Mouse (Mus musculus) intestine, embryonic 15.5 days (tissue): ENCODE measurements around the gene Atp5s. TPM values are rescaled to one million over a fixed set of nuclear protein-coding genes. Genes with fewer than 3 reads are reported as not detected.
A peak's percentile ranks its signal among the peaks of the same experiment; 100 is the strongest.

Source experiments
- ATAC-seq: fragments of 200-750 bp; cut with Nextera tagmentation; 2 replicates; pipeline ENCODE4 v1.8.0; 2017; ENCODE audit warnings: moderate TSS enrichment, moderate library complexity
- H3K27ac ChIP-seq: fragments of 300-500 bp; sonication (generic); 2 replicates; pipeline ENCODE4 v1.5.1; 2015; ENCODE audit warnings: mild to moderate bottlenecking, inconsistent platforms
- H3K27me3 ChIP-seq: fragments of 300-500 bp; sonication (generic); replicated peaks from 2 replicates; pipeline ENCODE4 v1.6.1; 2015; ENCODE audit warnings: inconsistent platforms
- H3K36me3 ChIP-seq: fragments of 300-500 bp; sonication (generic); 2 replicates; pipeline ENCODE4 v1.6.1; 2015; ENCODE audit warnings: inconsistent platforms
- H3K4me1 ChIP-seq: fragments of 300-500 bp; sonication (generic); replicated peaks from 2 replicates; pipeline ENCODE4 v1.6.1; 2015; ENCODE audit warnings: inconsistent platforms
- H3K4me2 ChIP-seq: fragments of 300-500 bp; sonication (generic); replicated peaks from 2 replicates; pipeline ENCODE4 v1.6.1; 2015; ENCODE audit warnings: mild to moderate bottlenecking, inconsistent platforms
- H3K4me3 ChIP-seq: fragments of 300-500 bp; sonication (generic); replicated peaks from 2 replicates; pipeline ENCODE4 v1.5.1; 2015; ENCODE audit warnings: inconsistent platforms
- H3K9ac ChIP-seq: fragments of 300-500 bp; sonication (generic); 2 replicates; pipeline ENCODE4 v1.6.1; 2015; ENCODE audit warnings: inconsistent platforms
- H3K9me3 ChIP-seq: fragments of 300-500 bp; sonication (generic); 2 replicates; pipeline ENCODE4 v1.6.1; 2016; ENCODE audit warnings: inconsistent platforms
- WGBS: fragments of 180-500 bp; shearing (Covaris S2); methylation state at CpG from one replicate; pipeline ENCODE4 v1.1.7; 2015; 5-methylcytosine and 5-hydroxymethylcytosine counted together
- polyA plus RNA-seq: library from polyadenylated mRNA; unstranded; fragments of >200 nt; fragmentation: Nextera tagmentation; extraction: Ambion mirVana; gene quantifications from 2 replicates; pipeline ENCODE4 v1.2.1, GENCODE M21; 2015

Atp5s gene
- polyA plus RNA-seq, 1 experiment from 2014 or later: 29.6 TPM

GRCm38 (mm10) chr12:69696746-69697145 is 28.0 kb upstream of the Atp5s start:
- WGBS: 72% methylated on average over 5 of the region's 5 CpGs
- Histone ChIP-seq H3K4me1 (no peaks in the 10 kb centered on the region), H3K27ac (no peak overlapping the region), H3K9ac (no peak overlapping the region), H3K36me3 (no peaks in the 10 kb centered on the region), H3K4me2 (no peak overlapping the region), H3K9me3 (no peaks in the 10 kb centered on the region), H3K4me3 (no peak overlapping the region), H3K27me3 (no peaks in the 10 kb centered on the region)
- no peak for ATAC-seq

GRCm38 (mm10) chr12:69698352-69698751 is 26.4 kb upstream of the Atp5s start:
- Histone ChIP-seq H3K9ac (no peak overlapping the region), H3K9me3 (no peaks in the 10 kb centered on the region), H3K27me3 (no peaks in the 10 kb centered on the region), H3K27ac (no peak overlapping the region), H3K4me3 (no peak overlapping the region), H3K4me1 (no peaks in the 10 kb centered on the region), H3K4me2 (no peak overlapping the region), H3K36me3 (no peaks in the 10 kb centered on the region)
- 86% methylated on average over 6 of the region's 6 CpGs for WGBS
- no peak for ATAC-seq

- peak; percentile 96 for ATAC-seq
- no peaks in the 10 kb centered on the region for H3K4me1 ChIP-seq
These were observed 19.8 kb upstream of the Atp5s start for GRCm38 (mm10) chr12:69704799-69705458.

GRCm38 (mm10) chr12:69713628-69714027 is 11.1 kb upstream of the Atp5s start:
- 0 out of 2 replicates have a peak, but pooled peaks cover 3% of the 10 kb centered on the region for H3K36me3 ChIP-seq
- H3K4me3 ChIP-seq: no peak overlapping the region
- H3K4me1 ChIP-seq: no peaks in the 10 kb centered on the region
- no peak for ATAC-seq
- no peaks in the 10 kb centered on the region for H3K9me3 ChIP-seq
- no peak overlapping the region for H3K9ac ChIP-seq
- no peak overlapping the region for H3K27ac ChIP-seq
- no peak overlapping the region for H3K4me2 ChIP-seq
- H3K27me3 ChIP-seq: no peaks in the 10 kb centered on the region

More at GRCm38 (mm10) chr12:69704799-69705458, 19.8 kb upstream of the Atp5s start:
- no peak overlapping the region for H3K9ac ChIP-seq
- H3K36me3 ChIP-seq: no peaks in the 10 kb centered on the region
- H3K4me3 ChIP-seq: no peak overlapping the region
- no peak overlapping the region for H3K27ac ChIP-seq
- no peak overlapping the region for H3K4me2 ChIP-seq
- H3K9me3 ChIP-seq: no peaks in the 10 kb centered on the region
- H3K27me3 ChIP-seq: no peaks in the 10 kb centered on the region
- 72% methylated on average over 11 of the region's 11 CpGs for WGBS

- Histone ChIP-seq H3K4me2 (no peak overlapping the region), H3K27ac (no peak overlapping the region), H3K27me3 (no peaks in the 10 kb centered on the region), H3K4me1 (peaks cover 10% of the 10 kb centered on the region), H3K36me3 (peaks cover 10% of the 10 kb centered on the region), H3K4me3 (no peak overlapping the region), H3K9ac (no peak overlapping the region), H3K9me3 (no peaks in the 10 kb centered on the region)
- WGBS: 84% methylated on average over 3 of the region's 3 CpGs
- ATAC-seq: no peak
These were observed 1.9 kb upstream of the Atp5s start for GRCm38 (mm10) chr12:69722857-69723256.

- Histone ChIP-seq H3K9me3 (no peaks in the 10 kb centered on the region), H3K27me3 (no peaks in the 10 kb centered on the region), H3K9ac (0 out of 2 replicates have a peak overlapping the region, but pooled peaks have one; percentile 70), H3K4me1 (peaks cover 10% of the 10 kb centered on the region), H3K4me3 (peak overlapping the region; percentile 77; the same call in 1 of the 2 replicates), H3K27ac (no peak overlapping the region), H3K4me2 (peak overlapping the region; percentile 85), H3K36me3 (peaks cover 6% of the 10 kb centered on the region)
- 40% methylated on average over 2 of the region's 2 CpGs for WGBS
- ATAC-seq: no peak
These were observed 1.4 kb upstream of the Atp5s start for GRCm38 (mm10) chr12:69723376-69723775.

- peak overlapping the region; percentile 70 for H3K9ac ChIP-seq
- ATAC-seq: no peak
- H3K9me3 ChIP-seq: no peaks in the 10 kb centered on the region
- H3K27me3 ChIP-seq: no peaks in the 10 kb centered on the region
- WGBS: 2% methylated on average over 24 of the region's 24 CpGs
- peak overlapping the region; percentile 77 for H3K4me3 ChIP-seq
- H3K27ac ChIP-seq: peak overlapping the region; percentile 54; the same call in 1 of the 2 replicates
- H3K4me1 ChIP-seq: peaks cover 10% of the 10 kb centered on the region
- H3K4me2 ChIP-seq: peak overlapping the region; percentile 85
- peaks cover 5% of the 10 kb centered on the region for H3K36me3 ChIP-seq
These were observed 586 bp upstream of the Atp5s start for GRCm38 (mm10) chr12:69724018-69724710.

GRCm38 (mm10) chr12:69729246-69729645 is 4.5 kb downstream of the Atp5s start:
- 0 out of 2 replicates have a peak, but pooled peaks cover 3% of the 10 kb centered on the region for H3K4me1 ChIP-seq
- no peak for ATAC-seq
- no peaks in the 10 kb centered on the region for H3K9me3 ChIP-seq
- no peak overlapping the region for H3K4me3 ChIP-seq
- no peaks in the 10 kb centered on the region for H3K27me3 ChIP-seq
- no peak overlapping the region for H3K4me2 ChIP-seq
- H3K27ac ChIP-seq: no peak overlapping the region
- H3K36me3 ChIP-seq: no peaks in the 10 kb centered on the region
- no peak overlapping the region for H3K9ac ChIP-seq
- WGBS: 88% methylated on average over 1 of the region's 1 CpGs

GRCm38 (mm10) chr12:69730306-69730705 is 5.6 kb downstream of the Atp5s start:
- Histone ChIP-seq H3K4me1 (0 out of 2 replicates have a peak, but pooled peaks cover 2% of the 10 kb centered on the region), H3K4me3 (no peak overlapping the region), H3K27me3 (no peaks in the 10 kb centered on the region), H3K4me2 (no peak overlapping the region), H3K9me3 (no peaks in the 10 kb centered on the region), H3K9ac (no peak overlapping the region), H3K27ac (no peak overlapping the region), H3K36me3 (no peaks in the 10 kb centered on the region)
- ATAC-seq: no peak
- WGBS: 84% methylated on average over 1 of the region's 1 CpGs

- Histone ChIP-seq H3K36me3 (no peaks in the 10 kb centered on the region), H3K9ac (no peak overlapping the region), H3K27ac (no peak overlapping the region), H3K4me3 (no peak overlapping the region), H3K27me3 (no peaks in the 10 kb centered on the region), H3K4me1 (no peaks in the 10 kb centered on the region), H3K4me2 (no peak overlapping the region), H3K9me3 (no peaks in the 10 kb centered on the region)
- ATAC-seq: no peak
- 47% methylated on average over 5 of the region's 5 CpGs for WGBS
These were observed 7.5 kb downstream of the Atp5s start for GRCm38 (mm10) chr12:69732221-69732620.

- Histone ChIP-seq H3K27ac (no peak overlapping the region), H3K4me1 (no peaks in the 10 kb centered on the region), H3K9ac (no peak overlapping the region), H3K9me3 (no peaks in the 10 kb centered on the region), H3K27me3 (no peaks in the 10 kb centered on the region), H3K36me3 (no peaks in the 10 kb centered on the region), H3K4me2 (no peak overlapping the region), H3K4me3 (no peak overlapping the region)
- ATAC-seq: peak; percentile 63; the same call in 1 of the 2 replicates
- WGBS: 14% methylated on average over 2 of the region's 2 CpGs
These were observed 8.8 kb downstream of the Atp5s start for GRCm38 (mm10) chr12:69733518-69733917.

GRCm38 (mm10) chr12:69733923-69734322 is 9.2 kb downstream of the Atp5s start:
- ATAC-seq: peak; percentile 23; the same call in 1 of the 2 replicates
- no peaks in the 10 kb centered on the region for H3K36me3 ChIP-seq
- no peak overlapping the region for H3K4me2 ChIP-seq
- no peaks in the 10 kb centered on the region for H3K27me3 ChIP-seq
- no peak overlapping the region for H3K4me3 ChIP-seq
- no peak overlapping the region for H3K9ac ChIP-seq
- 73% methylated on average over 3 of the region's 3 CpGs for WGBS
- no peak overlapping the region for H3K27ac ChIP-seq
- no peaks in the 10 kb centered on the region for H3K9me3 ChIP-seq
- no peaks in the 10 kb centered on the region for H3K4me1 ChIP-seq
